Mouse (Mus musculus) midbrain, embryonic 12.5 days (tissue): ENCODE measurements at regions not wholly inside any gene's neighbourhood (a gene's known extent, or its start where the extent isn't known, plus 50 kb on each side); places are given as distances from the start of the nearest gene placed in this dataset.

Experiments used
- ATAC-seq: fragments of 200-750 bp; cut with Nextera tagmentation; 2 replicates; pipeline ENCODE4 v1.8.0; 2017; ENCODE audit warnings: low read depth, moderate TSS enrichment, moderate library complexity; ENCODE audit not compliant: low FRiP score
- H3K27ac ChIP-seq: fragments of 300-500 bp; sonication (generic); replicated peaks from 2 replicates; pipeline ENCODE4 v1.5.1; 2016; ENCODE audit warnings: mild to moderate bottlenecking
- H3K27me3 ChIP-seq: fragments of 300-500 bp; sonication (generic); 2 replicates; pipeline ENCODE4 v1.6.1; 2016; ENCODE audit warnings: mild to moderate bottlenecking
- H3K36me3 ChIP-seq: fragments of 300-500 bp; sonication (generic); 2 replicates; pipeline ENCODE4 v1.6.1; 2016
- H3K4me1 ChIP-seq: fragments of 300-500 bp; sonication (generic); 2 replicates; pipeline ENCODE4 v1.6.1; 2016
- H3K4me2 ChIP-seq: fragments of 300-500 bp; sonication (generic); replicated peaks from 2 replicates; pipeline ENCODE4 v1.6.1; 2016; ENCODE audit warnings: mild to moderate bottlenecking, moderate library complexity
- H3K4me3 ChIP-seq: fragments of 300-500 bp; sonication (generic); 2 replicates; pipeline ENCODE4 v1.5.1; 2016; ENCODE audit warnings: mild to moderate bottlenecking
- H3K9ac ChIP-seq: fragments of 300-500 bp; sonication (generic); replicated peaks from 2 replicates; pipeline ENCODE4 v1.6.1; 2016; ENCODE audit warnings: mild to moderate bottlenecking, moderate library complexity
- H3K9me3 ChIP-seq: fragments of 300-500 bp; sonication (generic); 2 replicates; pipeline ENCODE4 v1.6.1; 2016; ENCODE audit warnings: mild to moderate bottlenecking
- WGBS: fragments of 180-500 bp; shearing (Covaris S2); methylation state at CpG from one replicate; pipeline ENCODE4 v1.1.7; 2016; 5-methylcytosine and 5-hydroxymethylcytosine counted together

GRCm38 (mm10) chr1:125236948-125237594, 198.5 kb downstream of the Actr3 start:
- Histone ChIP-seq H3K4me2 (no peak overlapping the region), H3K9me3 (no peaks in the 10 kb centered on the region), H3K27ac (no peak overlapping the region), H3K4me1 (no peaks in the 10 kb centered on the region), H3K27me3 (no peaks in the 10 kb centered on the region), H3K36me3 (no peaks in the 10 kb centered on the region), H3K4me3 (no peak overlapping the region), H3K9ac (no peak overlapping the region)
- ATAC-seq: no peak
- WGBS: 90% methylated on average over 10 of the region's 10 CpGs

DNA sequence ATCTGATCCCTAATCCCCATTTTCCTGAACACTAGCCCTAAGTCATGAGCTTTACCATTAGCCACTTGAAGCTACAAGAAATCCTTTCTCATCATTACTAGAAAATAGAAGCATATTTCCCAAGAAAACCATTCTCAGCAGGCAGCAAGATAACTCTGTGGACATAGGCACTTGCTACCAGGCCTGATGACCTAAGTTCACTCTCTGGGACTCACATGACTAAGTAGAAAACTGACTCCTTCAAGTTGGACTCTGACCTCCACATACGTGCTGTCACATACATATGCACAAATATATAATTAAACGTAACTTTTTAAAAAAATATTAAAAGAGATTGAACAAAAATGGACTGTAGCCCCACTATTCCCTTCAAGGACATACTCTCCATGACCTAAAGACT, 200.8 kb downstream of the Actr3 start:
- H3K27me3 ChIP-seq: no peaks in the 10 kb centered on the region
- H3K27ac ChIP-seq: no peak overlapping the region
- no peaks in the 10 kb centered on the region for H3K9me3 ChIP-seq
- no peak for ATAC-seq
- H3K4me1 ChIP-seq: no peaks in the 10 kb centered on the region
- no peak overlapping the region for H3K4me2 ChIP-seq
- H3K36me3 ChIP-seq: no peaks in the 10 kb centered on the region
- H3K9ac ChIP-seq: no peak overlapping the region
- H3K4me3 ChIP-seq: no peak overlapping the region
- WGBS: 81% methylated on average over 2 of the region's 2 CpGs

- Histone ChIP-seq H3K4me3 (no peak overlapping the region), H3K27me3 (no peaks in the 10 kb centered on the region), H3K36me3 (no peaks in the 10 kb centered on the region), H3K27ac (no peak overlapping the region), H3K9me3 (no peaks in the 10 kb centered on the region), H3K4me1 (no peaks in the 10 kb centered on the region), H3K9ac (no peak overlapping the region), H3K4me2 (no peak overlapping the region)
- 86% methylated on average over 10 of the region's 10 CpGs for WGBS
- no peak for ATAC-seq
Observed at GRCm38 (mm10) chr1:125223370-125223769, 212.2 kb downstream of the Actr3 start.

DNA sequence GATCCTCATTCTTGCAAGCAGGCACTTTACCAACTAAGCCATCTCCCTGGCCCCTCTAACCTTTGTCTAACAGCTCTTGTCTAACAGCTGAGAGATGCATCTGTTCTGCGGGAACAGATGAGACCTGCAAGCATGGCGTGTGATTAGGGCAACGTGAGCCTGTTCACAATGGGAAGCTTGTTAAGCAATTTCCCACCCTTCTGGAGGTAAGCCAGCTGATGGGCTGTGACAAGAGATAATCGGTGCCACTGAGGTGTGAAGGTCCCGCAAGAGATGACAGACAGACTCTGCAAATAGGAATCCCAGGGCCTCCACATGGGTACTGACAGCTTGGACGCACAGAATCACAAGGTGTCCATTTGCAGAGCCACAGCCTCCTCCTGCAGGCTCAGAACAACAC, 219.3 kb downstream of the Actr3 start:
- H3K4me1 ChIP-seq: no peaks in the 10 kb centered on the region
- no peak overlapping the region for H3K4me3 ChIP-seq
- no peaks in the 10 kb centered on the region for H3K27me3 ChIP-seq
- no peaks in the 10 kb centered on the region for H3K9me3 ChIP-seq
- ATAC-seq: no peak; the same call in 1 of the 2 replicates
- no peaks in the 10 kb centered on the region for H3K36me3 ChIP-seq
- no peak overlapping the region for H3K9ac ChIP-seq
- WGBS: 73% methylated on average over 6 of the region's 6 CpGs
- H3K27ac ChIP-seq: no peak overlapping the region
- no peak overlapping the region for H3K4me2 ChIP-seq

- no peaks in the 10 kb centered on the region for H3K9me3 ChIP-seq
- WGBS: 86% methylated on average over 1 of the region's 1 CpGs
- no peaks in the 10 kb centered on the region for H3K36me3 ChIP-seq
- no peaks in the 10 kb centered on the region for H3K27me3 ChIP-seq
- H3K27ac ChIP-seq: no peak overlapping the region
- H3K4me1 ChIP-seq: no peaks in the 10 kb centered on the region
- no peak overlapping the region for H3K4me2 ChIP-seq
- H3K9ac ChIP-seq: no peak overlapping the region
- no peak for ATAC-seq
- no peak overlapping the region for H3K4me3 ChIP-seq
Observed at GRCm38 (mm10) chr1:125187091-125187490, 248.4 kb downstream of the Actr3 start.

DNA sequence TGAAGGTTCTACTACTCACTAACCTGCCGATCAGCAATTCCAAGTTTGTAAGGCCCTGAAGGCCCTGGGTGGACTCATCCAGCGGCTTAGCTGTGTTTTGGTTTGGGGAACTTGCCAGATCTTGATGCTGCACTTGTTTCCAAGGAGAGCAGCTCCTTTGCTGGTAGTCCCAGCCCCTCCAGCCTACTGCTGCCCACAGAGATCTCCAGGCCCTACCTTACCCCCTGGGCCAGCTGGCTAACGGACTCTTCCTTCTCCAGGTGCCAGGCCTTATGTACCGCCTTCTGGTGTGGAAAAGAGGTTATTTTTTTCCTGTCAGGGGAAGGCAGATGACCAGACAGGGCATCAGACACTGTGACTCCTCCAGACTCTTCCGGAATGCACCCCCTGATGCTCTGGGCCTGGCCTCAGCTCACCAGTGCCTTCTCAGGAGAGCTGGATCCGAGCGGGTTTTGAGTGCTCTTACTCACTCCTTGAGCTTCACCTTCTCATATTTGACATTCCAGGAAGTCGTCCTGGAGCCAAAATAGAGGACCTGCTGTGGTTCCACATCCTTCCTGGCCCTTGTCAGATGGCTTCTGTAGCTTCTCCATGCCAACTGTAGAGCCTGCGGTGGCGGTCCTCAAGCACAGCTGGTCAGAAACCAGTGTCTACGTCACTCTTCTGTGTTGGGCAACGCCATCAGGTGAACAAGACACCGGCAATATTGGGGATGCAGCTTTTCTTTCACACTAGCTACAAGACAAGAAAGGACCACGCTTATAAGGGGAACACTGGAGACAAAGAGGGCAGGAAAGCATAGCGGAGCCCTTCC, 259.2 kb downstream of the Actr3 start:
- 89% methylated on average over 15 of the region's 15 CpGs for WGBS
- no peak for ATAC-seq
- Histone ChIP-seq H3K4me2 (no peak overlapping the region), H3K9me3 (no peaks in the 10 kb centered on the region), H3K4me3 (no peak overlapping the region), H3K36me3 (no peaks in the 10 kb centered on the region), H3K4me1 (no peaks in the 10 kb centered on the region), H3K9ac (no peak overlapping the region), H3K27me3 (no peaks in the 10 kb centered on the region), H3K27ac (no peak overlapping the region)

DNA sequence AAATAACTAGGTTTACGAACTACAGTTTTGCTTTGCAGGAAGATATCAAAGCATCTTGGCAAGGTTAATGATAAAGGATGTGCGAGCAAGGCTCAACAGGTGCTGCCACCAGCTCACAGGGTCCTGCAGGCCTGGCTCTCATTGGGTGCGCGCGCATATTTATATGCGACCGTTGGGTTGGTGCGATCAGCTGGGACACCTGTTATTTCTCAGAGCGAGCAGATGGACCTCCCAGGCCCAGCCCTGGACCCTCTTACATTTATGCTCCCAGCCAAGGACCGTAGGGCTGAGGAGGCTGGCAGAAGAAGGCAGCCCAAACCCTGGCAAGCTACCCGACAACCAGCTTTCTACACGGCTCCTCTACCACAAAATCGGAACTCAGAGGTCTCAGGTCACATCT, 260.8 kb downstream of the Actr3 start:
- no peak for ATAC-seq
- no peak overlapping the region for H3K4me2 ChIP-seq
- H3K36me3 ChIP-seq: no peaks in the 10 kb centered on the region
- no peak overlapping the region for H3K4me3 ChIP-seq
- H3K4me1 ChIP-seq: no peaks in the 10 kb centered on the region
- no peaks in the 10 kb centered on the region for H3K9me3 ChIP-seq
- no peaks in the 10 kb centered on the region for H3K27me3 ChIP-seq
- H3K27ac ChIP-seq: no peak overlapping the region
- no peak overlapping the region for H3K9ac ChIP-seq
- 92% methylated on average over 13 of the region's 13 CpGs for WGBS

GRCm38 (mm10) chr1:125172474-125172873, 263.1 kb downstream of the Actr3 start:
- H3K4me1 ChIP-seq: no peaks in the 10 kb centered on the region
- H3K9me3 ChIP-seq: no peaks in the 10 kb centered on the region
- WGBS: 48% methylated on average over 1 of the region's 1 CpGs
- no peak for ATAC-seq
- H3K4me3 ChIP-seq: no peak overlapping the region
- no peak overlapping the region for H3K4me2 ChIP-seq
- no peak overlapping the region for H3K9ac ChIP-seq
- no peaks in the 10 kb centered on the region for H3K36me3 ChIP-seq
- H3K27me3 ChIP-seq: no peaks in the 10 kb centered on the region
- no peak overlapping the region for H3K27ac ChIP-seq

- H3K4me1 ChIP-seq: no peaks in the 10 kb centered on the region
Observed at GRCm38 (mm10) chr1:125165226-125165625, 270.3 kb downstream of the Actr3 start.

GRCm38 (mm10) chr1:125158481-125158880, 277.0 kb downstream of the Actr3 start:
- Histone ChIP-seq H3K27me3 (no peaks in the 10 kb centered on the region), H3K9me3 (no peaks in the 10 kb centered on the region), H3K4me2 (no peak overlapping the region), H3K27ac (no peak overlapping the region), H3K9ac (no peak overlapping the region), H3K4me3 (no peak overlapping the region), H3K36me3 (no peaks in the 10 kb centered on the region), H3K4me1 (no peaks in the 10 kb centered on the region)
- 79% methylated on average over 4 of the region's 4 CpGs for WGBS
- ATAC-seq: no peak

More at GRCm38 (mm10) chr1:125165226-125165625, 270.3 kb downstream of the Actr3 start:
- 94% methylated on average over 1 of the region's 1 CpGs for WGBS
- H3K9me3 ChIP-seq: no peaks in the 10 kb centered on the region
- H3K27me3 ChIP-seq: no peaks in the 10 kb centered on the region
- no peak for ATAC-seq
- H3K36me3 ChIP-seq: no peaks in the 10 kb centered on the region
- H3K4me3 ChIP-seq: no peak overlapping the region
- H3K4me2 ChIP-seq: no peak overlapping the region
- H3K9ac ChIP-seq: no peak overlapping the region
- H3K27ac ChIP-seq: no peak overlapping the region

- Histone ChIP-seq H3K9ac (no peak overlapping the region), H3K4me3 (no peak overlapping the region), H3K4me2 (no peak overlapping the region), H3K27ac (no peak overlapping the region), H3K27me3 (no peaks in the 10 kb centered on the region), H3K4me1 (no peaks in the 10 kb centered on the region), H3K36me3 (no peaks in the 10 kb centered on the region), H3K9me3 (no peaks in the 10 kb centered on the region)
- WGBS: 94% methylated on average over 2 of the region's 2 CpGs
- no peak for ATAC-seq
Observed at GRCm38 (mm10) chr1:125156093-125156492, 279.4 kb downstream of the Actr3 start.

- no peak for ATAC-seq
- Histone ChIP-seq H3K9me3 (0 out of 2 replicates have a peak, but pooled peaks cover 3% of the 10 kb centered on the region), H3K27ac (no peak overlapping the region), H3K36me3 (no peaks in the 10 kb centered on the region), H3K9ac (no peak overlapping the region), H3K4me2 (no peak overlapping the region), H3K4me1 (no peaks in the 10 kb centered on the region), H3K27me3 (no peaks in the 10 kb centered on the region), H3K4me3 (no peak overlapping the region)
Observed at GRCm38 (mm10) chr1:125149817-125150216, 285.7 kb downstream of the Actr3 start.
